Mouse (Mus musculus) thymus, postnatal 0 days (tissue): Measurements from ENCODE around the gene Map2k5. TPM values are rescaled to one million over a fixed set of nuclear protein-coding genes. Genes with fewer than 3 reads are reported as not detected.

ENCODE experiments used
- DNase-seq: peaks from one replicate; pipeline ENCODE4 v3.0.0-alpha.2; 2015; ENCODE audit warnings: low spot score
- polyA plus RNA-seq: library from polyadenylated mRNA; unstranded; fragments of >200 nt; fragmentation: Nextera tagmentation; extraction: Ambion mirVana; gene quantifications from 2 replicates; pipeline ENCODE4 v1.2.1, GENCODE M21; 2015

Map2k5 gene
- polyA plus RNA-seq, 1 experiment from 2014 or later: 47.1 TPM

DNA sequence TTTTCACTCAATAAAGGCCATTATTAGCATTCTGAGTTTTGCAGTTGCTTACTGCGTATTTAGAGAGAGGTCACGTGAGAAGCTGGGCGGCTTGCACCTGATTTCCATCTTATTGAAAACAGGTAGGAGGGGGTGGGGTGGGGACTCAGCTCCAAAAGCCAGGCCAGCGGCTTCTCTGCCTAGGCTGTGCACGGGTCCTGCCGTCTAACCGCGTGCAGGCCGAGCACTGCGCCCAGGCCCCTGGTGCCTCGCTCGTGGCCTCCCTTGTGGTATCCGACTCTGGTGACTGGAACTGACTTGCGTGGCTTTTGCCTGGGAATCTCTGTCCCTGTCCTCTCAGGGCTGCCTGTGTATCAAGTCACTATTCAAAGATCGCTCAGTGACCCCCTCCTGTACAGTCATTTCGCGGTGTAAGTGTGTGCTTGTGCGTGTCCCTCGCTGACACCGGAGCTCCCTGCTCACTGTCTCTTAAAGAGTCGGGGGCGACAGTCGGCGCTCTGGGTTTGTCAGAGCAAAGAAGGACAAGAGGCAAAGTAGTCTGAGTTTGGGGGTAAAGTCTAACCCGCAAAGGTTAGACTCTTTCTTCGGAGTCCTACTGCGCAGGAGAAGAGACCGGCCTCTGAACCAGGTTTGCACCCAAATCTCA, 245.6 kb downstream of the Map2k5 start:
- DNase-seq: no peak

DNA sequence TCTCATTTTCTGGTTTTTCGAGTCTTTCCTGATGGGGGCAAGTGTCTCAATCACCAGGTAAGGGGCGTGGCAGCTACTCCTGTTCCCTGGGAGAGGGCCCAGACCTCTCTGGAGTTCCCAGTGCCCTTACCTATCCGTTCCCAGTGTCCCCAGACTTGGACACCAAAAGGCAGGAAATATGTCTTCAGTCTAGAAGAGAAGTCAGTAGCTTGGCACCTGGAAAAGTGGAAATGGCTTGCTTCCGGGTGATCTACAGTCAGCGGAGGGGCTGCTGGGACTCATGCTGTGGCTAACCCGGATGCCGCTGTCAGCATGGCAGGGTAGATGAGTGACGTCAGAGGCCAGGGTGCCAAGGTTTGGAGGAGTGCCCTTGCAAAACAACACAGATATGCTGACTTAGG, 248.1 kb downstream of the Map2k5 start:
- DNase-seq: no peak

GRCm38 (mm10) chr9:63124512-63124911, 253.2 kb downstream of the Map2k5 start:
- no peak for DNase-seq

GRCm38 (mm10) chr9:63123451-63124438, 254.0 kb downstream of the Map2k5 start:
- DNase-seq: peak; percentile 90

DNA sequence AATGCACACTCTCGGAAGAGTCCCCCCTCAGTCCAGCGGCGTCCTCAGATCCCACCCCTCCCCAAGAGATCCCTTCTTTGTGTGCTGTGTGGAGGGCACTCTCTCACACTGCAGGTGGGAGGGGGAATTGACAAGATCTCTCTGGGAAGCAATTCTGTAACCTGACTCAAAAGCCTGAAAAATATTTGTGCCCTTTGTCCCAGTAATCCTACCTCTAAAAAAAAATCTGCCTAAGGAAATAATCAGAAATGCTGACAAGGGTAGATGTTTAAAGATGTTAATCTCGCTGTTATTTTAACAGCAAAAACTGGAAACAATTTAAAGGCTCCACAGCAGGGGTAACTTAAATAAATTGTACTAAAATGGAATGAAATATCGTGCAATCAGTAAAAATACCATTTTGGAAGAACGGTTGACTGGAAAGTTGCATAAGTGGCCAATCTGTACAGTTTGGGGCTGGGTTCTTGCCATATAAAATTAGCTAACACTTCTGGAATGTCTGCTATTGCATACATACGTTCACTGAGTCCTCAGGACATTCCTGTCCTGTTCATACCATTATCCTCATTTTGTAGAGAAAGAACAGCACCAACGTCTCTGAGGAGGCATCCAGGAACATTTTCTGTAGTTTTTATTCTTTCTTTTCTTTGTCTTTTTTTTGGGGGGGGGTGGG, 255.4 kb downstream of the Map2k5 start:
- no peak for DNase-seq

GRCm38 (mm10) chr9:63118385-63118784, 259.3 kb downstream of the Map2k5 start:
- DNase-seq: no peak

Other genes starting within 250 kb of the Map2k5 start
- 0.10 TPM in 1 of 2 replicates, not detected in the other for gene Skor1, start 228.9 kb downstream of the Map2k5 start, polyA plus RNA-seq
- gene 2300009A05Rik, start 21.3 kb upstream of the Map2k5 start, polyA plus RNA-seq: 113 and 119 TPM in 2 replicates
- gene Iqch, start 224.6 kb upstream of the Map2k5 start, polyA plus RNA-seq: 1.4 and 1.9 TPM in 2 replicates
- 53.7 and 56.4 TPM in 2 replicates for gene Aagab, start 224.8 kb upstream of the Map2k5 start, polyA plus RNA-seq